10 mouse cellular contexts compared by ENCODE assay signal in genomic region chr5:123669991-123670799, GRCm38 (mm10). TPM values are rescaled to one million over a fixed set of nuclear protein-coding genes. Genes with fewer than 3 reads are reported as not detected.
DNase-seq lines count a peak whose midpoint lies in the region; ATAC-seq and TF ChIP-seq lines count a peak whose summit lies in the region.
"Had no signal": no experiment of that assay in that cellular context is flagged by ENCODE, and none has a peak within 500 bp of the region (broad histone marks: within the 10 kb centered on the region; RNA-seq: fewer than 3 reads in every experiment).

No protein-coding gene starts in this region.

- no peaks in the 10 kb centered on the region for H3K27me3 ChIP-seq in forebrain, embryonic 16.5 days (replicated peaks; ENCODE audit: control insufficient read depth, insufficient read depth, low read length)
- H3K27me3 ChIP-seq in forebrain, embryonic 11.5 days (ENCODE audit: control insufficient read depth, insufficient read depth, low read length) = no peaks in the 10 kb centered on the region
- no peaks in the 10 kb centered on the region for H3K27me3 ChIP-seq in lung, embryonic 15.5 days

- H3K36me3 ChIP-seq in forebrain, embryonic 16.5 days (ENCODE audit: control insufficient read depth, insufficient read depth) = no peaks in the 10 kb centered on the region
- no peaks in the 10 kb centered on the region for H3K36me3 ChIP-seq in forebrain, embryonic 11.5 days (ENCODE audit: control insufficient read depth, insufficient read depth, low read length)
- no peaks in the 10 kb centered on the region for H3K36me3 ChIP-seq in lung, embryonic 15.5 days

- no peak overlapping the region for H3K9ac ChIP-seq in forebrain, embryonic 16.5 days (replicated peaks; ENCODE audit: low read depth, low read length)
- H3K9ac ChIP-seq in forebrain, embryonic 11.5 days (ENCODE audit: low read length) = no peak overlapping the region; the same call in 1 of the 2 replicates
- H3K9ac ChIP-seq in lung, embryonic 15.5 days = no peak overlapping the region

- no peak overlapping the region for H3K4me2 ChIP-seq in forebrain, embryonic 16.5 days (ENCODE audit: low read length)
- H3K4me2 ChIP-seq in forebrain, embryonic 11.5 days (ENCODE audit: low read depth, low read length, severe bottlenecking) = no peak overlapping the region
- no peak overlapping the region for H3K4me2 ChIP-seq in lung, embryonic 15.5 days

- no peak for TF ChIP-seq CTCF in embryonic fibroblast, embryonic 13.5 days (IDR thresholded peaks at IDR 0.05; ENCODE audit: borderline replicate concordance, insufficient read depth, low read length)

- H3K9me3 ChIP-seq in forebrain, embryonic 16.5 days (ENCODE audit: control insufficient read depth, low read length) = no peaks in the 10 kb centered on the region
- no peaks in the 10 kb centered on the region for H3K9me3 ChIP-seq in forebrain, embryonic 11.5 days (ENCODE audit: control insufficient read depth, low read length)
- H3K9me3 ChIP-seq in lung, embryonic 15.5 days = no peaks in the 10 kb centered on the region

- TF ChIP-seq POLR2A in embryonic fibroblast, embryonic 13.5 days (IDR thresholded peaks at IDR 0.05; ENCODE audit: low read depth, low read length) = no peak

- H3K4me1 ChIP-seq in forebrain, embryonic 16.5 days (replicated peaks; ENCODE audit: control insufficient read depth, insufficient read depth, low read length) = peaks cover 6% of the 10 kb centered on the region
- no peaks in the 10 kb centered on the region for H3K4me1 ChIP-seq in forebrain, embryonic 11.5 days (replicated peaks; ENCODE audit: control insufficient read depth, insufficient read depth, low read length)
- peaks cover 33% of the 10 kb centered on the region for H3K4me1 ChIP-seq in lung, embryonic 15.5 days
- H3K4me1 ChIP-seq in embryonic fibroblast, embryonic 13.5 days (ENCODE audit: control insufficient read depth, insufficient read depth, low read length) = peaks cover 23% of the 10 kb centered on the region

- ATAC-seq in forebrain, embryonic 16.5 days = no peak
- no peak for ATAC-seq in forebrain, embryonic 11.5 days (replicated peaks; ENCODE audit: low FRiP score)
- no peak for ATAC-seq in lung, embryonic 15.5 days (ENCODE audit: borderline replicate concordance, extremely low read depth, low FRiP score, low TSS enrichment)
- peak; percentile 23 for ATAC-seq in megakaryocyte, adult 5-6 weeks (ENCODE audit: poor library complexity, severe bottlenecking)

- H3K4me3 ChIP-seq in forebrain, embryonic 16.5 days (replicated peaks; ENCODE audit: low read length) = no peak overlapping the region
- no peak overlapping the region for H3K4me3 ChIP-seq in forebrain, embryonic 11.5 days (ENCODE audit: low read depth, low read length)
- H3K4me3 ChIP-seq in lung, embryonic 15.5 days = no peak overlapping the region
- no peak overlapping the region for H3K4me3 ChIP-seq in embryonic fibroblast, embryonic 13.5 days (ENCODE audit: insufficient read depth, low read length)

- 83% methylated on average over 9 of the region's 9 CpGs for WGBS in forebrain, embryonic 16.5 days
- 76% methylated on average over 9 of the region's 9 CpGs for WGBS in forebrain, embryonic 11.5 days
- 62% methylated on average over 9 of the region's 9 CpGs for WGBS in lung, embryonic 15.5 days

- DNase-seq in forebrain, embryonic 11.5 days (ENCODE audit: low spot score) = no peak
- no peak for DNase-seq in lung, postnatal 25 days (ENCODE audit: low spot score)
- no peak for DNase-seq in urinary bladder, postnatal 10 days (ENCODE audit: low spot score)
- no peak for DNase-seq in layer of hippocampus, postnatal 10 days (ENCODE audit: low spot score in 2 of 2)
- DNase-seq: cerebellum, adult 11-12 months; layer of hippocampus, adult 9-11 months had no signal

- peak overlapping the region; percentile 7; the same call in 1 of the 2 replicates for H3K27ac ChIP-seq in forebrain, embryonic 16.5 days (ENCODE audit: low read length)
- no peak overlapping the region for H3K27ac ChIP-seq in forebrain, embryonic 11.5 days (ENCODE audit: low read depth, low read length)
- H3K27ac ChIP-seq in lung, embryonic 15.5 days = 0 out of 2 replicates have a peak overlapping the region, but pooled peaks have one; percentile 22
- peak overlapping the region; percentile 4; the same call in 1 of the 2 replicates for H3K27ac ChIP-seq in embryonic fibroblast, embryonic 13.5 days (ENCODE audit: insufficient read depth, low read length)

RNA-seq across cellular contexts. Expression of gene Clip1, which starts 14.2 kb away (rescaled TPM):
- 83.1 and 93.0 TPM in 2 replicates for polyA plus RNA-seq in forebrain, embryonic 16.5 days (2015; fragmentation: Nextera tagmentation; extraction: Ambion mirVana)
- polyA plus RNA-seq in forebrain, embryonic 11.5 days (2014; fragmentation: Nextera tagmentation; extraction: Ambion mirVana) = 55.1 and 57.7 TPM in 2 replicates
- 35.5 and 39.1 TPM in 2 replicates for polyA plus RNA-seq in lung, embryonic 15.5 days (2015; fragmentation: Nextera tagmentation; extraction: Ambion mirVana)
- polyA plus RNA-seq in embryonic fibroblast, embryonic 13.5 days (2011; ENCODE audit: insufficient read length, low read depth, missing spikeins) = 41.3 and 46.0 TPM in 2 replicates
- total RNA-seq in megakaryocyte, adult 5-6 weeks (2015) = 45.5 and 46.9 TPM in 2 replicates
- total RNA-seq in megakaryocyte, adult 5-6 weeks (2017) = 96.0 and 126 TPM in 2 replicates
- total RNA-seq in layer of hippocampus, postnatal 10 days (2021) = 100 to 1,000 TPM; 119 to 121 TPM

RNA-seq across cellular contexts. Expression of gene Zcchc8, which starts 50.7 kb away (rescaled TPM):
- 92.7 and 96.1 TPM in 2 replicates for polyA plus RNA-seq in forebrain, embryonic 16.5 days (2015; fragmentation: Nextera tagmentation; extraction: Ambion mirVana)
- polyA plus RNA-seq in forebrain, embryonic 11.5 days (2014; fragmentation: Nextera tagmentation; extraction: Ambion mirVana) = 106 and 109 TPM in 2 replicates
- 67.1 and 90.4 TPM in 2 replicates for polyA plus RNA-seq in lung, embryonic 15.5 days (2015; fragmentation: Nextera tagmentation; extraction: Ambion mirVana)
- polyA plus RNA-seq in embryonic fibroblast, embryonic 13.5 days (2011; ENCODE audit: insufficient read length, low read depth, missing spikeins) = 47.8 and 56.3 TPM in 2 replicates
- total RNA-seq in megakaryocyte, adult 5-6 weeks (2015) = 43.9 and 65.3 TPM in 2 replicates
- total RNA-seq in megakaryocyte, adult 5-6 weeks (2017) = 122 and 197 TPM in 2 replicates
- total RNA-seq in layer of hippocampus, postnatal 10 days (2021) = 10 to 100 TPM; 50.5 to 50.7 TPM
